Mouse (Mus musculus) Patski (cell line): Measurements from ENCODE around the gene Clmp. TPM values are rescaled to one million over a fixed set of nuclear protein-coding genes. Genes with fewer than 3 reads are reported as not detected.

Experiments
- ATAC-seq: fragments of 100-300 bp; one replicate; pipeline ENCODE4 v1.8.0; 2021
- CTCF ChIA-PET: fragments of 350-600 bp; sonication (Branson Sonifier 250); formaldehyde crosslinking; loops from one replicate; lab custom pipeline; 2022; ENCODE audit warnings: inconsistent platforms; lab: Charles Lee
- POLR2A ChIA-PET: fragments of 350-600 bp; sonication (Branson Sonifier 250); formaldehyde crosslinking; loops from one replicate; lab custom pipeline; 2022; ENCODE audit warnings: antibody characterized with exemption, inconsistent platforms; lab: Charles Lee
- DNase-seq: peaks from one replicate; pipeline ENCODE4 v3.0.0-alpha.2; 2011; ENCODE audit warnings: low read depth, low spot score
- H3K27me3 ChIP-seq: fragments of 371-371 bp; one replicate; pipeline ENCODE4 v1.5.1; 2021
- CTCF ChIP-seq: fragments of 100-300 bp; IDR thresholded peaks from one replicate; pipeline ENCODE4 v1.5.1; 2021
- in situ Hi-C: fragments of 300-500 bp; cut with MboI; formaldehyde crosslinking; loops from 3 replicates; pipeline ENCODE4 v1.11.1; 2018; ENCODE audit warnings: low pct_unique_long_range_greater_than_20kb, mixed read lengths
- polyA plus RNA-seq: library from polyadenylated mRNA; unstranded; gene quantifications from one replicate; pipeline ENCODE4 v1.2.3, GENCODE M21; 2021

The Clmp gene
- polyA plus RNA-seq, 1 experiment from 2014 or later, result 0.06 TPM

- ChIA-PET CTCF (interaction anchor here (1.0 to 2.1 kb wide), 13 partner anchors 9 to 363 kb away, joined by 3 to 10 read pairs (median 4); no protein-coding TSS in a partner anchor), POLR2A (no interaction called here)
- ATAC-seq, result no peak
- H3K27me3 ChIP-seq, result peaks cover 13% of the 10 kb centered on the region
- peak; percentile 82 for TF ChIP-seq CTCF
- no peak for DNase-seq
- in situ Hi-C loops, result loop anchor here (10.0 kb wide), 2 partner anchors 100 to 150 kb away; no protein-coding TSS in a partner anchor
Measured at GRCm38 (mm10) chr9:40834569-40834968, 148.8 kb downstream of the Clmp start.

Other genes with a start within 250 kb of the Clmp start
- gene Gramd1b, start 154.6 kb upstream of the Clmp start, polyA plus RNA-seq, result 5.8 TPM
- not detected for gene Gm21915, start 15.3 kb upstream of the Clmp start, polyA plus RNA-seq
- gene Hspa8, start 115.0 kb downstream of the Clmp start, polyA plus RNA-seq, result 1,252 TPM
- not detected for gene Bsx, start 188.2 kb downstream of the Clmp start, polyA plus RNA-seq